Mouse (Mus musculus): ENCODE results near the gene Rab11fip3. TPM values are rescaled to one million over a fixed set of nuclear protein-coding genes. Genes with fewer than 3 reads are reported as not detected.

Gene Rab11fip3
- polyA plus RNA-seq, 1 experiment, result 4.7 TPM

DNA sequence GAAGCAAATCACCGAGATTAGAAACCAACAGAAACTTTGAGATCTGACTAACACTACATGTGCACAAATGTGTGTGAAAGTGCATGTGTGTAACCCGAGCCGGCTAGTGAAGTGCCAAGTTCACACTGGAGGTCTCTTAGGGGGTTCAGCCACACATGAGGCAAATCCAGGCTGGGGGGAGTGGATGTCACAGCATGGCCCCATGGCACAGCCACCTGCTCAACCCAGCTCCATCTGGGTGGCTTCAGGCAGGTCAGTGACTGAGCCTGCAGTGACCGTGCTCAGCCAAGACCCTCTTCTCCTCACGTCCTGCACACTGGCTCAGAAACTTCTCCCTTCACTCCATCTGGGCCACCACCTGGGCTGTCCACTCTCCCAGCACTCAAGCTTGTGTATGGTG lies 119.4 kb downstream of the Rab11fip3 start:
- TF ChIP-seq POLR2A (IDR thresholded peaks at IDR 0.05; ENCODE audit: borderline replicate concordance, control insufficient read depth, low read depth, low read length) (no peak), CTCF (IDR thresholded peaks at IDR 0.05; ENCODE audit: control insufficient read depth, insufficient read depth, low read length) (no peak)
- 0 out of 2 replicates have a peak, but pooled peaks cover 1% of the 10 kb centered on the region for H3K4me1 ChIP-seq (ENCODE audit: control insufficient read depth, insufficient read depth, low read length)
- no peak overlapping the region for H3K4me3 ChIP-seq (replicated peaks; ENCODE audit: control insufficient read depth, low read depth, low read length)
- WGBS, result 75% methylated on average over 5 of the region's 5 CpGs
- no peak overlapping the region for H3K27ac ChIP-seq (ENCODE audit: control insufficient read depth, insufficient read depth, low read depth, low read length, poor library complexity)

DNA sequence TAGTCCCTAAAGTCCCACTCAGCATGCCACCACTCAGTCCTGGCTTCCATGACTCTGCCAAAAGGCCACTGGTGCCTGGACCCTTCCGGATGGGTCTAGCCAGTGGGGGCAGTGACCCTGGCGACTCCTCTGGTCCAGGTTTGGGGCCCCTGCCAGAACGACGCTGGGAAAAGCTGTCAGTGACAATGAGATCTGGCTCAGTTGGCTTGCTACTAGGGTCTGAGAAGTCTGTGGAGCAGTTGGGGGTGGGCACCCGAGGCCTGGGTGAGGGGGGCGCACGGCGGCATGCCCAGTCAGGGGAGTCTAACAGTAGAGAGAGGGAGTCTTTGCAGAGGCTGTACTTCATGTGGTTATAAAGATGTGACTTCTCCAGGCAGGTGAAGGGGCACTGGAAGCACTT lies 121.3 kb downstream of the Rab11fip3 start:
- no peak overlapping the region for H3K27ac ChIP-seq (ENCODE audit: control insufficient read depth, insufficient read depth, low read depth, low read length, poor library complexity)
- 81% methylated on average over 8 of the region's 8 CpGs for WGBS
- no peak for TF ChIP-seq POLR2A (IDR thresholded peaks at IDR 0.05; ENCODE audit: borderline replicate concordance, control insufficient read depth, low read depth, low read length)
- no peak for TF ChIP-seq CTCF (IDR thresholded peaks at IDR 0.05; ENCODE audit: control insufficient read depth, insufficient read depth, low read length)
- H3K4me1 ChIP-seq (ENCODE audit: control insufficient read depth, insufficient read depth, low read length), result peaks cover 1% of the 10 kb centered on the region; the same call in 1 of the 2 replicates
- no peak overlapping the region for H3K4me3 ChIP-seq (replicated peaks; ENCODE audit: control insufficient read depth, low read depth, low read length)

DNA sequence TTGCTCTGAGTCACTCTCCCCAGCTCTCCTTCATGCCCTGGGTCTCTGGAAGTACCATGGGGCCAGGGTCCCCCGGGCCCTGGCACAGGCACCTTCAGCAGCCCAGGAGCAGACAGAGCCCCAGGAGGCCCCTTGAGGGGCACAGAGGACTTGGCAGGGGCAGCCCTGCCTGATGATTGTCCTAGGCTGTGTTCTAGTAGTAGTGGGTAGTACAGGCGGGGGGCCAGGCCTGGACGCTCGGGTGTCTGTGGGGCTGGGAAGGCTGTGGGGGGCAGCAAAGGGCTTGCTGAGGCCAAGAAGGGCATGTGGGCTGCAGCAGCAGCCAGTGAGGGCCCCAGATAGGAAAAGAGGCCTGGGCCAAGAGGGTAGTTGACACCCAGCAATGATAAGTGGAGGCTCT lies 121.8 kb downstream of the Rab11fip3 start:
- H3K4me1 ChIP-seq (ENCODE audit: control insufficient read depth, insufficient read depth, low read length), result peaks cover 2% of the 10 kb centered on the region; the same call in 1 of the 2 replicates
- H3K4me3 ChIP-seq (replicated peaks; ENCODE audit: control insufficient read depth, low read depth, low read length), result no peak overlapping the region
- H3K27ac ChIP-seq (ENCODE audit: control insufficient read depth, insufficient read depth, low read depth, low read length, poor library complexity), result no peak overlapping the region
- 78% methylated on average over 4 of the region's 4 CpGs for WGBS
- TF ChIP-seq CTCF (IDR thresholded peaks at IDR 0.05; ENCODE audit: control insufficient read depth, insufficient read depth, low read length) (no peak), POLR2A (IDR thresholded peaks at IDR 0.05; ENCODE audit: borderline replicate concordance, control insufficient read depth, low read depth, low read length) (no peak)

DNA sequence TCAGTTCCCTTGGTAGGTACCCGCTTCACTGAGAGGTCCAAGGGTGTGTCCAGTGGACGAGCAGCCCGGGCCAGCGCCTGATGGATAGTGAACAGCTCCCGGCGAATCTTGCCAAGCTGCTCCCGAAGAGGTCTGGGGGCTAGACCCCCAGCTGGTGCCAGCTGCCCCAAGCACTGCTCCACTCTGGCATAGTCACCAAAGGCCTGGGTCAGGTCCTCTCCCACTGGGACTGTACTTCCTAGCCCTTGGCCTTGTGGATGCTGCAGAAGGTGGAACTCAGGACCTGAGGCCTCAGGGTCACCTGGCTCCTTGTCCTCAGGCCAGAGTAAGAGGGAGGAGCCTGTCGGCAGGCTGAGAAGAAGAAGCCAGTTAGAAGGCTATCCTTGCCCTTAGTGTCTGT lies 122.5 kb downstream of the Rab11fip3 start:
- Histone ChIP-seq H3K4me3 (replicated peaks; ENCODE audit: control insufficient read depth, low read depth, low read length) (no peak overlapping the region), H3K27ac (ENCODE audit: control insufficient read depth, insufficient read depth, low read depth, low read length, poor library complexity) (peak overlapping the region; percentile 12), H3K4me1 (ENCODE audit: control insufficient read depth, insufficient read depth, low read length) (peaks cover 4% of the 10 kb centered on the region; the same call in 1 of the 2 replicates)
- WGBS, result 90% methylated on average over 8 of the region's 8 CpGs
- TF ChIP-seq CTCF (IDR thresholded peaks at IDR 0.05; ENCODE audit: control insufficient read depth, insufficient read depth, low read length), result no peak
- no peak for TF ChIP-seq POLR2A (IDR thresholded peaks at IDR 0.05; ENCODE audit: borderline replicate concordance, control insufficient read depth, low read depth, low read length)

DNA sequence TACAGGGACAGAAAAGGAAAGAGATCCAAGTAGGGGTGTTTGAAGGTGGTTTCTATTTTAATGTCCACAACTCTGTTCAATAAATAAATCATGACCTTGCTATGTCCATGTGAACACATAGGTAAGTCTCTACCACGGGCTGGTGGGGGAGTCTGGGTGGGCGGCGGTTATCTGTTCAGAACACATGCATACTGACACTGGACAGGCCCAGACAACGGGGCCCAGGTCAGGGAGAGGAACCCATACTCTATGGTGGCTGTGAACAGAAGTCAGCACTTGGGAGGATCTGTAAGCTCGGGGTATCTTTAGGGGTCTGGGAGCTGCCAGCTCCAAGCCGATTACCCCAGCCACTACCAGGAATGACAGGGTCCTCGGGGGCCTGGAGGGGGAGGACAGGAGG lies 123.0 kb downstream of the Rab11fip3 start:
- peak overlapping the region; percentile 12 for H3K27ac ChIP-seq (ENCODE audit: control insufficient read depth, insufficient read depth, low read depth, low read length, poor library complexity)
- no peak for TF ChIP-seq CTCF (IDR thresholded peaks at IDR 0.05; ENCODE audit: control insufficient read depth, insufficient read depth, low read length)
- TF ChIP-seq POLR2A (IDR thresholded peaks at IDR 0.05; ENCODE audit: borderline replicate concordance, control insufficient read depth, low read depth, low read length), result no peak
- WGBS, result 77% methylated on average over 7 of the region's 7 CpGs
- H3K4me1 ChIP-seq (ENCODE audit: control insufficient read depth, insufficient read depth, low read length), result peaks cover 4% of the 10 kb centered on the region; the same call in 1 of the 2 replicates
- no peak overlapping the region for H3K4me3 ChIP-seq (replicated peaks; ENCODE audit: control insufficient read depth, low read depth, low read length)

DNA sequence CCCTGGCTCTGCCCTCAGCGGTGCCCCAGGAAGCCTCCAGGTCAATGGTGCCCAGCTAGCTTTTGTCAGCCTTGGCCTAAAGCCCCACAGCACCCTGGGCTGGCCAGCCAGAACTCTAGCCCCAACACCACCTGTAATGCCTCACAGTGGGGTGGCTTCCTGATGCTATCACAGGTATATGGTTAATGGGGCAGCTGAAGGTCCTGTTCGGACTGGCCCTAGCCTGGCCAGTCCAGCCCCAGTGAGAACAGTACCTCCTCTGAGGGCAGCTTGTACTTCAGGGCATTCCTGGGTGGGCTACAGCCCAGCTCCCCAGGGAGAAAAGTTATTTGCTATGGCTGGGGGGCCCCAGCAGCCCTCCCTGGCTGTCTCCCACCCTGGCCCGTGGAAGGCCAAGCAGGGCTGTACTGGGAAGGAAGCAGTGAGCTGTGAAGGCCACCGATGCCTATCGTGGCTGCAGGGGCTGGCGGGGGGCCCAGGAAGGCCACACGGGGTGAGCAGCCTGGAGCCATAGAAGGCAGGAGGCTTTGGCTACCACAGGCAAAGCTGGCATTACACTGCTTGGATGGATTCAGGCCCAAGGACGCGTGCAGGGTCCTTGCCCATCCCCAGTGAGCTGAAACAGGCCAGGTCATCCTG lies 123.7 kb downstream of the Rab11fip3 start:
- Histone ChIP-seq H3K4me3 (replicated peaks; ENCODE audit: control insufficient read depth, low read depth, low read length) (no peak overlapping the region), H3K27ac (ENCODE audit: control insufficient read depth, insufficient read depth, low read depth, low read length, poor library complexity) (no peak overlapping the region; the same call in 1 of the 2 replicates), H3K4me1 (ENCODE audit: control insufficient read depth, insufficient read depth, low read length) (peaks cover 4% of the 10 kb centered on the region; the same call in 1 of the 2 replicates)
- TF ChIP-seq CTCF (IDR thresholded peaks at IDR 0.05; ENCODE audit: control insufficient read depth, insufficient read depth, low read length) (no peak), POLR2A (IDR thresholded peaks at IDR 0.05; ENCODE audit: borderline replicate concordance, control insufficient read depth, low read depth, low read length) (no peak)
- WGBS, result 71% methylated on average over 9 of the region's 9 CpGs

DNA sequence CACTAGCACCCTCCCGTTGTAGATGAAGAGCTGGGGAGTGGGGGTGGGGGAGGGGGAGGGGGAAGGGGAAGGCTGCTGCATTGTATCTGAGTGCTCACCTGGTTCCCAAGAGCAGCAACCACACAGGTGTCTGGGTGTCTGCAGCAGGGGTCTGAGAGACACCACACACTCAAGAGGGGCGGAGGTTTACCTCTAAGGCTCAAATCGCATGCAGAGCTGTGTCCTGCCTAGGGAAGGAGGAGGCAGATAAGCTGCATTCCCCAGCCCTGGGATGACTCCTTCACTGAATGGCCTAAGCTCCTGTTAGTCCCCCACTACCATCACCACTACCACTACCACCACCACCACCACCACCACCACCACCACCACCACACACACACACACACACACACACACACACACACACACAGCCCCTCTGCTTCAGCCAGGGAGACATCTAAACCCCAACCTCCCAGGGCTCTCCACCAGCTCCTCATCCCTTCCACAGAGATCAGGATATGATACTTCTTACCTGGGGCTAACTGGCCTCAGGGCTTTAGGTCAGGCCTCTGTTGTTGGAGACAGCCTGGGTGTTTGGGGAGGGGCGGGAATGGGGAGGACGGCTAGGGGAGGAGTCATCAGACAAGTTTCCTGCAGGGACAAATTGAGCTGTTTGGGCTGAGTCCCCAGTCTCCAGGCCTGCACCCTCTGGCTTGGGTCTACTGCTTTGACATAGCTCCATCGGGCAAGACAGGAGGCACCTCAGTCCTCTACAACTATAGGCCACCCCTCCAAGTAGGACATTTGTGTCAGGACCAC lies 124.8 kb downstream of the Rab11fip3 start, which contains the start of the genes Pigq and Nhlrc4:
Gene Pigq (minus strand): TSS at position 571 of the 798 bp plus-strand sequence.
Gene Nhlrc4 (minus strand): TSS at position 596 of the 798 bp plus-strand sequence.
- H3K4me3 ChIP-seq (replicated peaks; ENCODE audit: control insufficient read depth, low read depth, low read length), result peak within 1 kb of the TSS; percentile 12
- no peak for TF ChIP-seq CTCF (IDR thresholded peaks at IDR 0.05; ENCODE audit: control insufficient read depth, insufficient read depth, low read length)
- no peak for TF ChIP-seq POLR2A (IDR thresholded peaks at IDR 0.05; ENCODE audit: borderline replicate concordance, control insufficient read depth, low read depth, low read length)
- H3K4me1 ChIP-seq (ENCODE audit: control insufficient read depth, insufficient read depth, low read length), result peaks cover 4% of the 10 kb centered on the region; the same call in 1 of the 2 replicates
- 74% methylated on average over 6 of the region's 6 CpGs for WGBS
- peak within 1 kb of the TSS; percentile 87 for H3K27ac ChIP-seq (ENCODE audit: control insufficient read depth, insufficient read depth, low read depth, low read length, poor library complexity)

DNA sequence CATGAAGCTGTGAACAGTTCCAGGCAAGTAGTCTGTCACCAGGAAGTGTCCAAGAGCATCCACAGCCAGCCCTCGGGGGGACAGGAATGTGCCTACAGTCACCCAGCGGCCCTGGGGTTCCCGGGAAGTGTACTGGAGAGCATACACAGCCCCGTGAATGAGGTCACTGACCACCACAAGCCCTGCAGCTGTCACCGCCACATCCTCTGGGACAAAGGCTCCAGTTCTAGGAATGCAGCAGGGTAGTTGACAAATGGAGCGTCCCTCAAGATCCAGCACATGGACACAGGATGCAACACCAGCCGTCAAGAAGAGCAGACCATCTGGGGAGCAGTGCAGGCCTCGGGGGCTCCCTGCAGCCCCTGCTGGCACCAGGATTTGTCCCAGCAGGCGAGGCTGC lies 125.6 kb downstream of the Rab11fip3 start:
- H3K27ac ChIP-seq (ENCODE audit: control insufficient read depth, insufficient read depth, low read depth, low read length, poor library complexity), result peak overlapping the region; percentile 87
- peaks cover 4% of the 10 kb centered on the region; the same call in 1 of the 2 replicates for H3K4me1 ChIP-seq (ENCODE audit: control insufficient read depth, insufficient read depth, low read length)
- no peak for TF ChIP-seq POLR2A (IDR thresholded peaks at IDR 0.05; ENCODE audit: borderline replicate concordance, control insufficient read depth, low read depth, low read length)
- TF ChIP-seq CTCF (IDR thresholded peaks at IDR 0.05; ENCODE audit: control insufficient read depth, insufficient read depth, low read length), result no peak
- H3K4me3 ChIP-seq (replicated peaks; ENCODE audit: control insufficient read depth, low read depth, low read length), result peak overlapping the region; percentile 12
- WGBS, result 90% methylated on average over 9 of the region's 9 CpGs
